8 mouse cellular contexts compared by ENCODE assay signal in the genomic region with DNA sequence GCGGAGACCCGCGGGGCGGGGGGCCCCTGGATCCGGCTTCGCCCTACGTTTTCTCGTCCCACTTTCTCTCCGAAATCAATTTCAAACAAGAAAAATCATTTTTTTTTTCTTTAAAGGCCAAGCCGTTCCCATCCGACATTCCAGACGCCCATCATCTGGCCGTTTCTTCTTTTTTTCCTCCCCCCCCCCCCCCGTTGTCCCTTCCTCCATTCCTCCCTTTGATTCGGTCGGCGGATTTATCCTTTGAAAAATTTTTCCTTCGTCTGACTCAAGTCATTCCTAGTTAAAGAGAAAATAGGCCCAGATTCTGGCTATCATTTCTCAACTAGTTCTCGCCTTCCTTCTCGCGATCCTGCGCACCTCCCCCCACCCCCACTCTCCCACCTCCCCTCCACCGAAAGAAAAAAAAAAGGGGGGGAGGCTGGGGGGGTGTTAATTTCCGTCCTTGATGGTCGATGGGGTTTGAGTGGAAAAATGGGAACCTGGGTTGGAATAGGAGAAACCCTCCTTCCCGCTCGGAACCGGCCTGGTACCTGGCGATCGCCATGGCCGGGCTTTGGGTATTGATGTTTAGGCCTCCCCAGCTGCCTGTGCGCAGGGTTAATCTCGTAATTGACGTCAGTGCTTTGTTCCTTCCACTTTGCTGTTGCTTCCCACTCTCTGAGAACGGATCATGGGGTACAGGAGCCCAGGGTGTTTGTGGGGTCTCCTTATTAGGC. TPM values are rescaled to one million over a fixed set of nuclear protein-coding genes. Genes with fewer than 3 reads are reported as not detected.
A peak's percentile ranks its signal among the peaks of the same experiment; 100 is the strongest.
DNase-seq lines count a peak whose midpoint lies in the region; ATAC-seq lines count a peak whose summit lies in the region.

No protein-coding gene starts in this region.

- no peaks in the 10 kb centered on the region for H3K27me3 ChIP-seq in limb, embryonic 13.5 days
- H3K27me3 ChIP-seq in midbrain, embryonic 14.5 days (ENCODE audit: control insufficient read depth, insufficient read depth, low read length): no peaks in the 10 kb centered on the region

- WGBS in limb, embryonic 13.5 days: under 1% methylated on average over 35 of the region's 35 CpGs
- WGBS in midbrain, embryonic 14.5 days: under 1% methylated on average over 35 of the region's 35 CpGs

- H3K27ac ChIP-seq in limb, embryonic 13.5 days: peak overlapping the region; percentile 98
- H3K27ac ChIP-seq in midbrain, embryonic 14.5 days (replicated peaks; ENCODE audit: low read depth, low read length): peak overlapping the region; percentile 98

- H3K4me1 ChIP-seq in limb, embryonic 13.5 days: peaks cover 12% of the 10 kb centered on the region
- peaks cover 13% of the 10 kb centered on the region for H3K4me1 ChIP-seq in midbrain, embryonic 14.5 days (ENCODE audit: control insufficient read depth, insufficient read depth, low read length)

- H3K9ac ChIP-seq in limb, embryonic 13.5 days: peak overlapping the region; percentile 98
- peak overlapping the region; percentile 98 for H3K9ac ChIP-seq in midbrain, embryonic 14.5 days (replicated peaks; ENCODE audit: low read length)

- H3K4me3 ChIP-seq in limb, embryonic 13.5 days: peak overlapping the region; percentile 93
- H3K4me3 ChIP-seq in midbrain, embryonic 14.5 days (replicated peaks; ENCODE audit: low read depth, low read length): peak overlapping the region; percentile 99

- peak overlapping the region; percentile 76 for H3K4me2 ChIP-seq in limb, embryonic 13.5 days (replicated peaks)
- peak overlapping the region; percentile 75 for H3K4me2 ChIP-seq in midbrain, embryonic 14.5 days (ENCODE audit: low read length)

- no peaks in the 10 kb centered on the region for H3K9me3 ChIP-seq in limb, embryonic 13.5 days
- H3K9me3 ChIP-seq in midbrain, embryonic 14.5 days (ENCODE audit: control insufficient read depth, low read length): no peaks in the 10 kb centered on the region

- no peak for ATAC-seq in cerebellum, adult (ENCODE audit: insufficient number of reproducible peaks, low FRiP score, low TSS enrichment)
- ATAC-seq in limb, embryonic 13.5 days (ENCODE audit: low FRiP score, low read depth): no peak
- peak; percentile 9; the same call in 1 of the 2 replicates for ATAC-seq in midbrain, embryonic 14.5 days (ENCODE audit: low FRiP score, low TSS enrichment)

- peaks cover 6% of the 10 kb centered on the region; the same call in 1 of the 2 replicates for H3K36me3 ChIP-seq in limb, embryonic 13.5 days
- H3K36me3 ChIP-seq in midbrain, embryonic 14.5 days (ENCODE audit: control insufficient read depth, insufficient read depth, low read length): no peaks in the 10 kb centered on the region

- DNase-seq in cerebellum, adult 11 months: peak; percentile 31
- DNase-seq in embryo, embryonic 11.5 days (ENCODE audit: low read depth, low spot score): peak; percentile 54
- DNase-seq in heart, adult 18-20 months: peak; percentile 54 to 70
- peak; percentile 62 for DNase-seq in kidney, adult 18-20 months
- DNase-seq in midbrain, embryonic 14.5 days: peak; percentile 84
- peak; percentile 37 to 54 for DNase-seq in spleen, adult 18-20 months

RNA-seq across cellular contexts. Expression of a gene that starts 0.8 kb away (rescaled TPM):
- total RNA-seq in heart, adult 18-20 months (2021): 10 to 100 TPM; 50.8 to 83.3 TPM
- 48.3 and 54.6 TPM in 2 replicates for polyA plus RNA-seq in limb, embryonic 13.5 days (2015; fragmentation: Nextera tagmentation; extraction: Ambion mirVana)
- polyA plus RNA-seq in midbrain, embryonic 14.5 days (2014; fragmentation: Nextera tagmentation; extraction: Ambion mirVana): 105 and 107 TPM in 2 replicates

RNA-seq across cellular contexts. Expression of a gene that starts 26.9 kb away (rescaled TPM):
- total RNA-seq in heart, adult 18-20 months (2021): 1 to 10 TPM; 6.1 to 6.6 TPM
- polyA plus RNA-seq in limb, embryonic 13.5 days (2015; fragmentation: Nextera tagmentation; extraction: Ambion mirVana): 22.4 and 22.9 TPM in 2 replicates
- 15.1 and 20.3 TPM in 2 replicates for polyA plus RNA-seq in midbrain, embryonic 14.5 days (2014; fragmentation: Nextera tagmentation; extraction: Ambion mirVana)

RNA-seq across cellular contexts. Expression of a gene that starts 51.1 kb away (rescaled TPM):
- total RNA-seq in heart, adult 18-20 months (2021): 100 to 1,000 TPM; 121 to 131 TPM
- polyA plus RNA-seq in limb, embryonic 13.5 days (2015; fragmentation: Nextera tagmentation; extraction: Ambion mirVana): 79.0 and 87.4 TPM in 2 replicates
- 42.2 and 57.4 TPM in 2 replicates for polyA plus RNA-seq in midbrain, embryonic 14.5 days (2014; fragmentation: Nextera tagmentation; extraction: Ambion mirVana)

Comparison
In these comparisons a context has a peak if more than half of its experiments do, and no peak if none do; other contexts are left out.
1. DNase-seq: peak in every context shown above with its lines; median percentile 84 in midbrain, embryonic 14.5 days; 62 in heart, adult 18-20 months; 62 in kidney, adult 18-20 months; 54 in embryo, embryonic 11.5 days; 46 in spleen, adult 18-20 months; 31 in cerebellum, adult 11 months.